Mouse (Mus musculus): ENCODE results near the gene Mcub. TPM values are rescaled to one million over a fixed set of nuclear protein-coding genes. Genes with fewer than 3 reads are reported as not detected.

Gene Mcub
- total RNA-seq, 1 experiment, result 0.54 TPM

DNA sequence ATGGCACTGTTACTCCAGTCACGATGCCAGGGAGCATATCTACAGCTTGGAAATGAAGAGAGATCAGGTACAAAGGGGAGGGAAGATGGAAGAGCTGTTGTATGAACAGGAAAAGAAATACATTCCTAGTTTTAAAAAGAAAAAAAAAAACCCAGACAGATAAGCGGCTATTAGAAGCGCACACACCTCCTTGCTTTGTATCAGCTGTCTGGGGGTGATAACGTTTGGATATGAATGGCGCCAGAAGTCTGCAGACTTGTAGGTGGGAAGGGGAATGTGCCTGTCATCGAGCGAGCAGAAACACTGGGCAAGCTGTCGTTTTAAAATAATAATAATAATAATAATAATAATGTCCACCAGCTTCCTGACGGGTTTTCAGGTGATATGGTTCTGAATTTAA, 84.4 kb downstream of the Mcub start:
- peaks cover 3% of the 10 kb centered on the region; the same call in 1 of the 2 replicates for H3K36me3 ChIP-seq (ENCODE audit: control insufficient read depth, insufficient read depth, low read length, poor library complexity, severe bottlenecking)
- H3K27ac ChIP-seq (ENCODE audit: insufficient read depth, low read depth, low read length, poor library complexity, severe bottlenecking), result no peak overlapping the region
- no peak overlapping the region for H3K4me3 ChIP-seq (ENCODE audit: insufficient read depth in 1 of 2, low read depth in 1 of 2, low read length in 2 of 2, poor library complexity in 1 of 2, severe bottlenecking in 1 of 2)
- peaks cover 0 to 10% of the 10 kb centered on the region in 2 experiments; a peak in 2 of 4 replicates for H3K4me1 ChIP-seq (ENCODE audit: control insufficient read depth in 2 of 2, insufficient read depth in 2 of 2, low read length in 2 of 2, poor library complexity in 1 of 2)
- no peaks in the 10 kb centered on the region for H3K9me3 ChIP-seq (ENCODE audit: control insufficient read depth, insufficient read depth, low read depth, low read length)
- in situ Hi-C loops (cut with MboI; ENCODE audit: low sequenced_read_pairs in 2 of 2, unreplicated experiment in 2 of 2), result no loop called here
- DNase-seq (ENCODE audit: low read depth, low spot score), result no peak
- no peak for TF ChIP-seq MAFK (IDR thresholded peaks at IDR 0.05; ENCODE audit: insufficient read depth, low read depth, low read length)
- H3K9ac ChIP-seq (ENCODE audit: insufficient read depth, low read depth, low read length, poor library complexity, severe bottlenecking), result no peak overlapping the region

- DNase-seq (ENCODE audit: low read depth, low spot score), result no peak
- Histone ChIP-seq H3K9me3 (ENCODE audit: control insufficient read depth, insufficient read depth, low read depth, low read length) (no peaks in the 10 kb centered on the region), H3K27ac (ENCODE audit: insufficient read depth, low read depth, low read length, poor library complexity, severe bottlenecking) (no peak overlapping the region), H3K4me1 (ENCODE audit: control insufficient read depth in 2 of 2, insufficient read depth in 2 of 2, low read length in 2 of 2, poor library complexity in 1 of 2) (peaks cover 0 to 16% of the 10 kb centered on the region in 2 experiments; a peak in 3 of 4 replicates), H3K36me3 (ENCODE audit: control insufficient read depth, insufficient read depth, low read length, poor library complexity, severe bottlenecking) (no peaks in the 10 kb centered on the region), H3K4me3 (ENCODE audit: insufficient read depth in 1 of 2, low read depth in 1 of 2, low read length in 2 of 2, poor library complexity in 1 of 2, severe bottlenecking in 1 of 2) (no peak overlapping the region), H3K9ac (ENCODE audit: insufficient read depth, low read depth, low read length, poor library complexity, severe bottlenecking) (no peak overlapping the region)
- TF ChIP-seq MAFK (IDR thresholded peaks at IDR 0.05; ENCODE audit: insufficient read depth, low read depth, low read length) (no peak), CHD2 (IDR thresholded peaks at IDR 0.05; ENCODE audit: low read depth, low read length) (no peak), ZNF384 (IDR thresholded peaks at IDR 0.05; ENCODE audit: low read depth, low read length) (no peak), HCFC1 (IDR thresholded peaks at IDR 0.05; ENCODE audit: borderline replicate concordance, insufficient read depth, low read length) (no peak), ZC3H11A (IDR thresholded peaks at IDR 0.05; ENCODE audit: borderline replicate concordance, low read depth, low read length) (no peak)
- in situ Hi-C loops (cut with MboI; ENCODE audit: low sequenced_read_pairs in 2 of 2, unreplicated experiment in 2 of 2), result no loop called here
These were observed 88.9 kb downstream of the Mcub start for GRCm38 (mm10) chr3:129880925-129881593.

DNA sequence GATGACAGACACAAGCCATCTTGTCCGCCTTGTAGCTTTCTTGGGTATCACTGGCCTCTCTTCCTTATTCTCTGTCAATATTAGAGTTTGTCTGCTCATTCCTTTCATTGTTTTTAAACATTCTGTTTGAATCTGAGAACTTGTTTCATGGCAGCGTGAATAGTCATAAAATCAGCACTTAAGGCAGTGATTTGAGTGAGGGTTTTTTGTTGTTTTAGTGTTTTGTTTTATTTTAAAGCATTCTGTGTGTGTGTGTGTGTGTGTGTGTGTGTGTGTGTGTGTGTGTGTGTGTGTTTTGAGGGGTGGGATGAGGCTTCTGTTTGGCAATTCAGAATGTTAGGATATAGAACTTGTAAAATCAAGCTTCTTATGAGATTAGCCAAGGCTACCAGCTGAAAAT, 90.1 kb downstream of the Mcub start:
- no peak overlapping the region for H3K27ac ChIP-seq (ENCODE audit: insufficient read depth, low read depth, low read length, poor library complexity, severe bottlenecking)
- H3K9ac ChIP-seq (ENCODE audit: insufficient read depth, low read depth, low read length, poor library complexity, severe bottlenecking), result peak overlapping the region; percentile 53; the same call in 1 of the 2 replicates
- TF ChIP-seq CHD2 (IDR thresholded peaks at IDR 0.05; ENCODE audit: low read depth, low read length) (no peak), ZNF384 (IDR thresholded peaks at IDR 0.05; ENCODE audit: low read depth, low read length) (no peak), MAFK (IDR thresholded peaks at IDR 0.05; ENCODE audit: insufficient read depth, low read depth, low read length) (no peak), HCFC1 (IDR thresholded peaks at IDR 0.05; ENCODE audit: borderline replicate concordance, insufficient read depth, low read length) (no peak), ZC3H11A (IDR thresholded peaks at IDR 0.05; ENCODE audit: borderline replicate concordance, low read depth, low read length) (no peak)
- no peaks in the 10 kb centered on the region for H3K9me3 ChIP-seq (ENCODE audit: control insufficient read depth, insufficient read depth, low read depth, low read length)
- in situ Hi-C loops (cut with MboI; ENCODE audit: low sequenced_read_pairs in 2 of 2, unreplicated experiment in 2 of 2), result no loop called here
- H3K4me1 ChIP-seq (ENCODE audit: control insufficient read depth in 2 of 2, insufficient read depth in 2 of 2, low read length in 2 of 2, poor library complexity in 1 of 2), result peaks cover 0 to 15% of the 10 kb centered on the region in 2 experiments; a peak in 3 of 4 replicates
- DNase-seq (ENCODE audit: low read depth, low spot score), result no peak
- no peaks in the 10 kb centered on the region for H3K36me3 ChIP-seq (ENCODE audit: control insufficient read depth, insufficient read depth, low read length, poor library complexity, severe bottlenecking)
- peak overlapping the region; percentile 94 to 96; a peak in 2 of 4 replicates for H3K4me3 ChIP-seq (ENCODE audit: insufficient read depth in 1 of 2, low read depth in 1 of 2, low read length in 2 of 2, poor library complexity in 1 of 2, severe bottlenecking in 1 of 2)

DNA sequence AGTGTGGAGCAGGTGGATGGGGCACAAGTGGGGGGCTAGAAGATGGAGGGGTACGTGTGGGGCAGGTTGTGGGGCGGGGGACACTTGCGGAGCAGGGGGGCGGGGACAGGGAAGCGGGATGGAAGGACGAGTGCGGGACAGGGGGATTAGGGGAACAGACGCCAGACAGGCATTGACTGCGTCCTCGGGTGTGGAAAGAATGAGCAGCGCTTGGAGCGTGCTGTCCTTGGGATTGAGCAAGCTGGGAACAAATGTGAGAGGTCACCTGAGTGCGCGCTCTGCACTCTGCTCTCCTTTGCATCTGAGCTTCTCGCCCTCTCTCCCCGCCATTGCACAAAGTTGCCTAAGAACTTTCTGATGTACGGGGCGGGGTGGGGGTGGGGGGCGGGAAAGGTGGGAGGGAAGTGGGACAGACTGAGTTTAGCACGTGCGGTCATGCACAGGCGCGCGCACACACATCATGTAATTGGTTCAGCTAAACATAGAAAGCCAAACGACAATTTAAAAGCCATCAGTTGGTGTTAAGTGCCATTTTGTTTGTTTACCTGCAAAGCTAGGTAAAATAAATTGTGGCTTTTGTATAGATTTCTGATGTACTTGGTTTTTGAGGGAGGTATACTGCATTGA, 90.8 kb downstream of the Mcub start:
- H3K27ac ChIP-seq (ENCODE audit: insufficient read depth, low read depth, low read length, poor library complexity, severe bottlenecking), result no peak overlapping the region
- TF ChIP-seq MAFK (IDR thresholded peaks at IDR 0.05; ENCODE audit: insufficient read depth, low read depth, low read length) (no peak), CHD2 (IDR thresholded peaks at IDR 0.05; ENCODE audit: low read depth, low read length) (no peak), ZC3H11A (IDR thresholded peaks at IDR 0.05; ENCODE audit: borderline replicate concordance, low read depth, low read length) (no peak), ZNF384 (IDR thresholded peaks at IDR 0.05; ENCODE audit: low read depth, low read length) (no peak), HCFC1 (IDR thresholded peaks at IDR 0.05; ENCODE audit: borderline replicate concordance, insufficient read depth, low read length) (no peak)
- H3K36me3 ChIP-seq (ENCODE audit: control insufficient read depth, insufficient read depth, low read length, poor library complexity, severe bottlenecking), result no peaks in the 10 kb centered on the region
- peak overlapping the region; percentile 94 to 96 for H3K4me3 ChIP-seq (ENCODE audit: insufficient read depth in 1 of 2, low read depth in 1 of 2, low read length in 2 of 2, poor library complexity in 1 of 2, severe bottlenecking in 1 of 2)
- H3K4me1 ChIP-seq (ENCODE audit: control insufficient read depth in 2 of 2, insufficient read depth in 2 of 2, low read length in 2 of 2, poor library complexity in 1 of 2), result peaks cover 0 to 15% of the 10 kb centered on the region in 2 experiments; a peak in 3 of 4 replicates
- DNase-seq (ENCODE audit: low read depth, low spot score), result no peak
- H3K9me3 ChIP-seq (ENCODE audit: control insufficient read depth, insufficient read depth, low read depth, low read length), result no peaks in the 10 kb centered on the region
- in situ Hi-C loops (cut with MboI; ENCODE audit: low sequenced_read_pairs in 2 of 2, unreplicated experiment in 2 of 2), result no loop called here
- peak overlapping the region; percentile 89 for H3K9ac ChIP-seq (ENCODE audit: insufficient read depth, low read depth, low read length, poor library complexity, severe bottlenecking)

Measured in ES-E14 (cell line).